Mouse (Mus musculus): ENCODE results near the gene Glis3. TPM values are rescaled to one million over a fixed set of nuclear protein-coding genes. Genes with fewer than 3 reads are reported as not detected.

Glis3 gene
- polyA plus RNA-seq, 1 experiment from 2014 or later, result 4.1 TPM

- DNase-seq (ENCODE audit: low spot score), result no peak
- Histone ChIP-seq H3K4me3 (replicated peaks; ENCODE audit: low read length) (no peak overlapping the region), H3K36me3 (replicated peaks; ENCODE audit: control insufficient read depth, insufficient read depth) (no peaks in the 10 kb centered on the region), H3K4me1 (replicated peaks; ENCODE audit: control insufficient read depth, insufficient read depth, low read length) (no peaks in the 10 kb centered on the region), H3K27ac (no peak overlapping the region), H3K4me2 (replicated peaks) (no peak overlapping the region), H3K27me3 (ENCODE audit: control insufficient read depth, insufficient read depth, low read length) (no peaks in the 10 kb centered on the region), H3K9me3 (ENCODE audit: control insufficient read depth, low read length) (no peaks in the 10 kb centered on the region), H3K9ac (no peak overlapping the region)
- WGBS, result 87% methylated on average over 5 of the region's 5 CpGs
- ATAC-seq (ENCODE audit: low FRiP score), result no peak
Observed at GRCm38 (mm10) chr19:28235571-28235970, 444.3 kb downstream of the Glis3 start.

- H3K4me3 ChIP-seq (replicated peaks; ENCODE audit: low read length), result no peak overlapping the region
- H3K9me3 ChIP-seq (ENCODE audit: control insufficient read depth, low read length), result no peaks in the 10 kb centered on the region
- no peak for ATAC-seq (ENCODE audit: low FRiP score)
- H3K4me2 ChIP-seq (replicated peaks), result no peak overlapping the region
- no peak for DNase-seq (ENCODE audit: low spot score)
- 90% methylated on average over 9 of the region's 9 CpGs for WGBS
- H3K27me3 ChIP-seq (ENCODE audit: control insufficient read depth, insufficient read depth, low read length), result no peaks in the 10 kb centered on the region
- H3K9ac ChIP-seq, result no peak overlapping the region
- H3K27ac ChIP-seq, result no peak overlapping the region
- H3K4me1 ChIP-seq (replicated peaks; ENCODE audit: control insufficient read depth, insufficient read depth, low read length), result no peaks in the 10 kb centered on the region
- H3K36me3 ChIP-seq (replicated peaks; ENCODE audit: control insufficient read depth, insufficient read depth), result no peaks in the 10 kb centered on the region
Observed at GRCm38 (mm10) chr19:28235096-28235495, 444.8 kb downstream of the Glis3 start.

GRCm38 (mm10) chr19:28234676-28235075, 445.2 kb downstream of the Glis3 start:
- ATAC-seq (ENCODE audit: low FRiP score) (no peak), DNase-seq (ENCODE audit: low spot score) (no peak)
- no peaks in the 10 kb centered on the region for H3K27me3 ChIP-seq (ENCODE audit: control insufficient read depth, insufficient read depth, low read length)
- no peak overlapping the region for H3K4me2 ChIP-seq (replicated peaks)
- no peaks in the 10 kb centered on the region for H3K36me3 ChIP-seq (replicated peaks; ENCODE audit: control insufficient read depth, insufficient read depth)
- H3K9ac ChIP-seq, result no peak overlapping the region
- no peaks in the 10 kb centered on the region for H3K9me3 ChIP-seq (ENCODE audit: control insufficient read depth, low read length)
- H3K27ac ChIP-seq, result no peak overlapping the region
- 95% methylated on average over 2 of the region's 2 CpGs for WGBS
- no peaks in the 10 kb centered on the region for H3K4me1 ChIP-seq (replicated peaks; ENCODE audit: control insufficient read depth, insufficient read depth, low read length)
- H3K4me3 ChIP-seq (replicated peaks; ENCODE audit: low read length), result no peak overlapping the region

GRCm38 (mm10) chr19:28231511-28231910, 448.4 kb downstream of the Glis3 start:
- no peaks in the 10 kb centered on the region for H3K27me3 ChIP-seq (ENCODE audit: control insufficient read depth, insufficient read depth, low read length)
- ATAC-seq (ENCODE audit: low FRiP score) (no peak), DNase-seq (ENCODE audit: low spot score) (no peak)
- no peak overlapping the region for H3K4me3 ChIP-seq (replicated peaks; ENCODE audit: low read length)
- no peak overlapping the region for H3K27ac ChIP-seq
- H3K36me3 ChIP-seq (replicated peaks; ENCODE audit: control insufficient read depth, insufficient read depth), result no peaks in the 10 kb centered on the region
- 75% methylated on average over 3 of the region's 3 CpGs for WGBS
- no peaks in the 10 kb centered on the region for H3K4me1 ChIP-seq (replicated peaks; ENCODE audit: control insufficient read depth, insufficient read depth, low read length)
- H3K9ac ChIP-seq, result no peak overlapping the region
- no peaks in the 10 kb centered on the region for H3K9me3 ChIP-seq (ENCODE audit: control insufficient read depth, low read length)
- H3K4me2 ChIP-seq (replicated peaks), result no peak overlapping the region

GRCm38 (mm10) chr19:28227526-28227925, 452.4 kb downstream of the Glis3 start:
- no peaks in the 10 kb centered on the region for H3K36me3 ChIP-seq (replicated peaks; ENCODE audit: control insufficient read depth, insufficient read depth)
- 57% methylated on average over 10 of the region's 10 CpGs for WGBS
- no peak overlapping the region for H3K4me3 ChIP-seq (replicated peaks; ENCODE audit: low read length)
- H3K9ac ChIP-seq, result no peak overlapping the region
- ATAC-seq (ENCODE audit: low FRiP score), result no peak
- no peaks in the 10 kb centered on the region for H3K9me3 ChIP-seq (ENCODE audit: control insufficient read depth, low read length)
- H3K4me2 ChIP-seq (replicated peaks), result no peak overlapping the region
- no peaks in the 10 kb centered on the region for H3K4me1 ChIP-seq (replicated peaks; ENCODE audit: control insufficient read depth, insufficient read depth, low read length)
- H3K27ac ChIP-seq, result no peak overlapping the region
- DNase-seq (ENCODE audit: low spot score), result no peak
- H3K27me3 ChIP-seq (ENCODE audit: control insufficient read depth, insufficient read depth, low read length), result no peaks in the 10 kb centered on the region

- Histone ChIP-seq H3K4me2 (replicated peaks) (no peak overlapping the region), H3K4me3 (replicated peaks; ENCODE audit: low read length) (no peak overlapping the region), H3K36me3 (replicated peaks; ENCODE audit: control insufficient read depth, insufficient read depth) (no peaks in the 10 kb centered on the region), H3K9me3 (ENCODE audit: control insufficient read depth, low read length) (0 out of 2 replicates have a peak, but pooled peaks cover 3% of the 10 kb centered on the region), H3K27ac (no peak overlapping the region), H3K9ac (no peak overlapping the region), H3K27me3 (ENCODE audit: control insufficient read depth, insufficient read depth, low read length) (no peaks in the 10 kb centered on the region), H3K4me1 (replicated peaks; ENCODE audit: control insufficient read depth, insufficient read depth, low read length) (no peaks in the 10 kb centered on the region)
- DNase-seq (ENCODE audit: low spot score) (no peak), ATAC-seq (ENCODE audit: low FRiP score) (no peak)
- 82% methylated on average over 6 of the region's 6 CpGs for WGBS
Observed at GRCm38 (mm10) chr19:28225651-28226050, 454.2 kb downstream of the Glis3 start.

GRCm38 (mm10) chr19:28211630-28212029, 468.2 kb downstream of the Glis3 start:
- WGBS, result 93% methylated on average over 4 of the region's 4 CpGs
- H3K4me3 ChIP-seq (replicated peaks; ENCODE audit: low read length), result no peak overlapping the region

More at GRCm38 (mm10) chr19:28211630-28212029, 468.2 kb downstream of the Glis3 start:
- DNase-seq (ENCODE audit: low spot score) (no peak), ATAC-seq (ENCODE audit: low FRiP score) (no peak)
- no peaks in the 10 kb centered on the region for H3K9me3 ChIP-seq (ENCODE audit: control insufficient read depth, low read length)
- H3K9ac ChIP-seq, result no peak overlapping the region
- H3K36me3 ChIP-seq (replicated peaks; ENCODE audit: control insufficient read depth, insufficient read depth), result no peaks in the 10 kb centered on the region
- no peaks in the 10 kb centered on the region for H3K27me3 ChIP-seq (ENCODE audit: control insufficient read depth, insufficient read depth, low read length)
- no peaks in the 10 kb centered on the region for H3K4me1 ChIP-seq (replicated peaks; ENCODE audit: control insufficient read depth, insufficient read depth, low read length)
- no peak overlapping the region for H3K4me2 ChIP-seq (replicated peaks)
- no peak overlapping the region for H3K27ac ChIP-seq

Other genes with a start within 250 kb of the Glis3 start
- 27.8 and 34.4 TPM in 2 replicates for gene Slc1a1, start 155.0 kb upstream of the Glis3 start, polyA plus RNA-seq (2014; fragmentation: Nextera tagmentation; extraction: Ambion mirVana)